Mouse (Mus musculus) embryonic facial prominence, embryonic 10.5 days (tissue): ENCODE measurements around the gene 4930522H14Rik. TPM values are rescaled to one million over a fixed set of nuclear protein-coding genes. Genes with fewer than 3 reads are reported as not detected.

Experiments used
- DNase-seq: peaks from one replicate; pipeline ENCODE4 v3.0.0-alpha.2; 2017; ENCODE audit warnings: low spot score
- H3K27ac ChIP-seq: fragments of 300-500 bp; sonication (generic); replicated peaks from 2 replicates; pipeline ENCODE4 v1.5.1; 2016; ENCODE audit warnings: mild to moderate bottlenecking
- H3K27me3 ChIP-seq: fragments of 300-500 bp; sonication (generic); replicated peaks from 2 replicates; pipeline ENCODE4 v1.6.1; 2016; ENCODE audit warnings: low read depth, mild to moderate bottlenecking; ENCODE audit not compliant: poor library complexity, severe bottlenecking
- H3K36me3 ChIP-seq: fragments of 300-500 bp; sonication (generic); replicated peaks from 2 replicates; pipeline ENCODE4 v1.6.1; 2016; ENCODE audit warnings: mild to moderate bottlenecking, moderate library complexity
- H3K4me1 ChIP-seq: fragments of 300-500 bp; sonication (generic); 2 replicates; pipeline ENCODE4 v1.6.1; 2016
- H3K4me3 ChIP-seq: fragments of 300-500 bp; sonication (generic); 2 replicates; pipeline ENCODE4 v1.5.1; 2016; ENCODE audit warnings: mild to moderate bottlenecking, moderate library complexity
- H3K9me3 ChIP-seq: fragments of 300-500 bp; sonication (generic); 2 replicates; pipeline ENCODE4 v1.6.1; 2016; ENCODE audit warnings: mild to moderate bottlenecking
- WGBS: fragments of 180-500 bp; shearing (Covaris S2); methylation state at CpG from one replicate; pipeline ENCODE4 v1.1.7; 2016; 5-methylcytosine and 5-hydroxymethylcytosine counted together
- polyA plus RNA-seq: library from polyadenylated mRNA; unstranded; fragments of >200 nt; fragmentation: Nextera tagmentation; extraction: Ambion mirVana; gene quantifications from 2 replicates; pipeline ENCODE4 v1.2.1, GENCODE M21; 2016

4930522H14Rik gene
- polyA plus RNA-seq, 1 experiment from 2014 or later, result not detected

GRCm38 (mm10) chr4:109472566-109472965 lies 58.5 kb downstream of the 4930522H14Rik start:
- H3K36me3 ChIP-seq, result peaks cover 21% of the 10 kb centered on the region
- 90% methylated on average over 3 of the region's 3 CpGs for WGBS

GRCm38 (mm10) chr4:109471606-109472005 lies 59.5 kb downstream of the 4930522H14Rik start:
- Histone ChIP-seq H3K27me3 (no peaks in the 10 kb centered on the region), H3K9me3 (no peaks in the 10 kb centered on the region), H3K27ac (no peak overlapping the region), H3K4me1 (peaks cover 15% of the 10 kb centered on the region), H3K36me3 (peaks cover 21% of the 10 kb centered on the region), H3K4me3 (no peak overlapping the region)
- DNase-seq, result no peak

More at GRCm38 (mm10) chr4:109472566-109472965, 58.5 kb downstream of the 4930522H14Rik start:
- H3K9me3 ChIP-seq, result no peaks in the 10 kb centered on the region
- peaks cover 15% of the 10 kb centered on the region for H3K4me1 ChIP-seq
- DNase-seq, result no peak
- no peak overlapping the region for H3K27ac ChIP-seq
- no peak overlapping the region for H3K4me3 ChIP-seq
- H3K27me3 ChIP-seq, result no peaks in the 10 kb centered on the region

- Histone ChIP-seq H3K9me3 (no peaks in the 10 kb centered on the region), H3K36me3 (peaks cover 13% of the 10 kb centered on the region), H3K4me1 (0 out of 2 replicates have a peak, but pooled peaks cover 4% of the 10 kb centered on the region), H3K27ac (no peak overlapping the region), H3K4me3 (no peak overlapping the region), H3K27me3 (no peaks in the 10 kb centered on the region)
- no peak for DNase-seq
These were observed 63.4 kb downstream of the 4930522H14Rik start for GRCm38 (mm10) chr4:109467687-109468086.

- Histone ChIP-seq H3K27ac (no peak overlapping the region), H3K27me3 (no peaks in the 10 kb centered on the region), H3K4me3 (no peak overlapping the region), H3K4me1 (no peaks in the 10 kb centered on the region), H3K9me3 (no peaks in the 10 kb centered on the region), H3K36me3 (no peaks in the 10 kb centered on the region)
- DNase-seq, result no peak
These were observed 67.2 kb downstream of the 4930522H14Rik start for GRCm38 (mm10) chr4:109463892-109464291.

- DNase-seq, result no peak
- Histone ChIP-seq H3K27ac (no peak overlapping the region), H3K9me3 (no peaks in the 10 kb centered on the region), H3K4me1 (no peaks in the 10 kb centered on the region), H3K27me3 (no peaks in the 10 kb centered on the region), H3K4me3 (no peak overlapping the region), H3K36me3 (peaks cover 5% of the 10 kb centered on the region)
- 76% methylated on average over 3 of the region's 3 CpGs for WGBS
These were observed 70.5 kb downstream of the 4930522H14Rik start for GRCm38 (mm10) chr4:109460421-109461179.

GRCm38 (mm10) chr4:109456821-109457220 lies 74.3 kb downstream of the 4930522H14Rik start:
- Histone ChIP-seq H3K27me3 (no peaks in the 10 kb centered on the region), H3K4me3 (no peak overlapping the region), H3K27ac (no peak overlapping the region), H3K9me3 (no peaks in the 10 kb centered on the region), H3K4me1 (no peaks in the 10 kb centered on the region), H3K36me3 (peaks cover 36% of the 10 kb centered on the region)
- 95% methylated on average over 6 of the region's 6 CpGs for WGBS
- DNase-seq, result no peak

Other genes starting within 250 kb of the 4930522H14Rik start
- 4.7 and 5.3 TPM in 2 replicates for gene Ttc39a, start 124.7 kb downstream of the 4930522H14Rik start, polyA plus RNA-seq
- 22.0 and 22.2 TPM in 2 replicates for gene Rnf11, start 46.6 kb downstream of the 4930522H14Rik start, polyA plus RNA-seq
- 1.3 and 2.0 TPM in 2 replicates for gene Cdkn2c, start 135.9 kb upstream of the 4930522H14Rik start, polyA plus RNA-seq
- 27.4 and 29.7 TPM in 2 replicates for gene Faf1, start 145.3 kb upstream of the 4930522H14Rik start, polyA plus RNA-seq